ENCODE assay signal across 1 mouse cellular context in genomic region chr10:81605666-81605973, GRCm38 (mm10).
A peak's percentile ranks its signal among the peaks of the same experiment; 100 is the strongest.
TF ChIP-seq lines count a peak whose summit lies in the region.

No protein-coding gene starts in this region.

TF ChIP-seq in CH12.LX, 34 proteins besides CTCF, POLR2A, EP300 and RAD21 (continued from another document):
- 0 out of 2 replicates have a peak, but pooled peaks have one; percentile 11 for TF ChIP-seq MEF2A (IDR thresholded peaks at IDR 0.05; ENCODE audit: borderline replicate concordance, low read depth, low read length)
TF ChIP-seq in CH12.LX: peak in this region for 1.
